ENCODE assay signal across 12 mouse cellular contexts in the genomic region with DNA sequence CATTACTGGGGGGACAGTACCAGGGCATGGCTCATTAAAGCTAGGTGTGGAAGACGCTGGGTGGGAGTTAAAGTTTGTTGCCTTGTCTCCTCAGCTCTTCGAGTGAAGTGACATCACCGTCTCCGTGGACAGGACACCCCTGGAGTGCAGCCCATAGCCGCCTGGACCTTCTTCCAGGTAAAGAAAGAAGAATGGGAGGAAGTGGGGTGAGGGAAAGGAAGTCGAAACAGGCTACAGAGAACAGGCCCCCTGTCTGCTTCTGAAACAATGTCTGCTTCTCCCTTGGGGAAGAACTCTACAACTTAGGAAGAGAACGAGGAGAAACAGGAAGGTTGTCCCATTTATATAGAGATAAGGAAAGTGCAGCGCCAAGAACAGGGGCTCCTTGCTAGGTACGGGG. TPM values are rescaled to one million over a fixed set of nuclear protein-coding genes. Genes with fewer than 3 reads are reported as not detected.
A peak's percentile ranks its signal among the peaks of the same experiment; 100 is the strongest.
DNase-seq lines count a peak whose midpoint lies in the region; ATAC-seq and TF ChIP-seq lines count a peak whose summit lies in the region.
"Had no signal": no experiment of that assay in that cellular context is flagged by ENCODE, and none has a peak within 500 bp of the region (broad histone marks: within the 10 kb centered on the region; RNA-seq: fewer than 3 reads in every experiment).

No protein-coding gene starts in this region.

- H3K4me1 ChIP-seq in forebrain, embryonic 15.5 days: no peaks in the 10 kb centered on the region
- H3K4me1 ChIP-seq in forebrain, embryonic 11.5 days (replicated peaks; ENCODE audit: control insufficient read depth, insufficient read depth, low read length): peaks cover 4% of the 10 kb centered on the region; the same call in 1 of the 2 replicates
- H3K4me1 ChIP-seq in lung, postnatal 0 days (ENCODE audit: insufficient read depth, low read depth, low read length): peaks cover 6% of the 10 kb centered on the region; the same call in 1 of the 2 replicates
- no peaks in the 10 kb centered on the region for H3K4me1 ChIP-seq in stomach, postnatal 0 days (replicated peaks; ENCODE audit: control insufficient read depth, insufficient read depth)

- H3K27ac ChIP-seq in forebrain, embryonic 15.5 days (replicated peaks): 0 out of 2 replicates have a peak overlapping the region, but pooled peaks have one; percentile 19
- no peak overlapping the region for H3K27ac ChIP-seq in forebrain, embryonic 11.5 days (ENCODE audit: low read depth, low read length)
- peak overlapping the region; percentile 66; the same call in 1 of the 2 replicates for H3K27ac ChIP-seq in lung, postnatal 0 days (ENCODE audit: low read length)
- peak overlapping the region; percentile 71; the same call in 1 of the 2 replicates for H3K27ac ChIP-seq in stomach, postnatal 0 days (replicated peaks)

- 88% methylated on average over 9 of the region's 9 CpGs for WGBS in forebrain, embryonic 15.5 days
- 85% methylated on average over 9 of the region's 9 CpGs for WGBS in forebrain, embryonic 11.5 days
- WGBS in lung, postnatal 0 days: 60% methylated on average over 9 of the region's 9 CpGs
- 77% methylated on average over 9 of the region's 9 CpGs for WGBS in stomach, postnatal 0 days

- no peak overlapping the region for H3K9ac ChIP-seq in forebrain, embryonic 15.5 days (replicated peaks)
- H3K9ac ChIP-seq in forebrain, embryonic 11.5 days (ENCODE audit: low read length): no peak overlapping the region
- no peak overlapping the region for H3K9ac ChIP-seq in lung, postnatal 0 days (replicated peaks; ENCODE audit: low read depth)
- H3K9ac ChIP-seq in stomach, postnatal 0 days (ENCODE audit: low read length): no peak overlapping the region

- no peak overlapping the region for H3K4me3 ChIP-seq in forebrain, embryonic 15.5 days
- H3K4me3 ChIP-seq in forebrain, embryonic 11.5 days (ENCODE audit: low read depth, low read length): no peak overlapping the region
- no peak overlapping the region for H3K4me3 ChIP-seq in lung, postnatal 0 days (ENCODE audit: low read depth, low read length)
- no peak overlapping the region for H3K4me3 ChIP-seq in stomach, postnatal 0 days (ENCODE audit: low read depth, low read length)

- no peaks in the 10 kb centered on the region for H3K27me3 ChIP-seq in forebrain, embryonic 15.5 days
- no peaks in the 10 kb centered on the region for H3K27me3 ChIP-seq in forebrain, embryonic 11.5 days (ENCODE audit: control insufficient read depth, insufficient read depth, low read length)
- H3K27me3 ChIP-seq in lung, postnatal 0 days (replicated peaks; ENCODE audit: insufficient read depth, low read length): no peaks in the 10 kb centered on the region
- no peaks in the 10 kb centered on the region for H3K27me3 ChIP-seq in stomach, postnatal 0 days (ENCODE audit: control insufficient read depth, insufficient read depth, low read length)

- no peaks in the 10 kb centered on the region for H3K36me3 ChIP-seq in forebrain, embryonic 15.5 days
- H3K36me3 ChIP-seq in forebrain, embryonic 11.5 days (ENCODE audit: control insufficient read depth, insufficient read depth, low read length): no peaks in the 10 kb centered on the region
- H3K36me3 ChIP-seq in lung, postnatal 0 days (ENCODE audit: insufficient read depth, low read length): no peaks in the 10 kb centered on the region
- H3K36me3 ChIP-seq in stomach, postnatal 0 days (ENCODE audit: control insufficient read depth, insufficient read depth, low read length): no peaks in the 10 kb centered on the region

- TF ChIP-seq CTCF in lung, postnatal 0 days (IDR thresholded peaks at IDR 0.05): no peak
- no peak for TF ChIP-seq CTCF in stomach, postnatal 0 days (IDR thresholded peaks at IDR 0.05; ENCODE audit: low read depth)

- TF ChIP-seq EP300 in lung, postnatal 0 days (IDR thresholded peaks at IDR 0.05): no peak
- no peak for TF ChIP-seq EP300 in stomach, postnatal 0 days (optimal IDR thresholded peaks at IDR 0.05)

- no peak for DNase-seq in forebrain, embryonic 11.5 days (ENCODE audit: low spot score)
- DNase-seq in lung, postnatal 0 days (ENCODE audit: low spot score): no peak
- DNase-seq in lung, postnatal 14 days: no peak
- DNase-seq in heart, postnatal 4 days: peak; percentile 43
- no peak for DNase-seq in stomach, postnatal 0 days (ENCODE audit: low spot score)
- DNase-seq in adrenal gland, adult (ENCODE audit: inconsistent age in 2 of 2, low spot score in 1 of 2): no peak
- DNase-seq in frontal cortex, postnatal 10 days (ENCODE audit: low spot score in 2 of 2): no peak
- DNase-seq: kidney, postnatal 36 days; lung, postnatal 10 days had no signal

- H3K4me2 ChIP-seq in forebrain, embryonic 15.5 days (replicated peaks): no peak overlapping the region
- H3K4me2 ChIP-seq in forebrain, embryonic 11.5 days (ENCODE audit: low read depth, low read length, severe bottlenecking): no peak overlapping the region
- no peak overlapping the region for H3K4me2 ChIP-seq in lung, postnatal 0 days (replicated peaks; ENCODE audit: low read depth, low read length)
- no peak overlapping the region for H3K4me2 ChIP-seq in stomach, postnatal 0 days (replicated peaks; ENCODE audit: low read depth)

- ATAC-seq in forebrain, embryonic 15.5 days (replicated peaks): no peak
- no peak for ATAC-seq in forebrain, embryonic 11.5 days (replicated peaks; ENCODE audit: low FRiP score)
- no peak for ATAC-seq in lung, postnatal 0 days
- ATAC-seq in stomach, postnatal 0 days (ENCODE audit: low FRiP score, low TSS enrichment): no peak
- ATAC-seq: forebrain, embryonic 14.5 days had no signal

- H3K9me3 ChIP-seq in forebrain, embryonic 15.5 days: no peaks in the 10 kb centered on the region
- no peaks in the 10 kb centered on the region for H3K9me3 ChIP-seq in forebrain, embryonic 11.5 days (ENCODE audit: control insufficient read depth, low read length)
- no peaks in the 10 kb centered on the region for H3K9me3 ChIP-seq in lung, postnatal 0 days (ENCODE audit: low read length)
- H3K9me3 ChIP-seq in stomach, postnatal 0 days (ENCODE audit: control insufficient read depth, low read length): no peaks in the 10 kb centered on the region

RNA-seq across cellular contexts. Expression of a gene that starts 29.1 kb away (rescaled TPM):
- 40.0 and 41.8 TPM in 2 replicates for polyA plus RNA-seq in forebrain, embryonic 15.5 days (2015; fragmentation: Nextera tagmentation; extraction: Ambion mirVana)
- 18.6 and 19.1 TPM in 2 replicates for polyA plus RNA-seq in forebrain, embryonic 11.5 days (2014; fragmentation: Nextera tagmentation; extraction: Ambion mirVana)
- 18.7 and 18.8 TPM in 2 replicates for polyA plus RNA-seq in lung, postnatal 0 days (2015; fragmentation: Nextera tagmentation; extraction: Ambion mirVana)
- 10 to 100 TPM; 40.7 to 42.6 TPM for total RNA-seq in heart, postnatal 4 days (2021)
- 8.1 and 9.1 TPM in 2 replicates for polyA plus RNA-seq in stomach, postnatal 0 days (2015; fragmentation: Nextera tagmentation; extraction: Ambion mirVana)
- total RNA-seq: granulocyte monocyte progenitor cell, adult 5-6 weeks had no signal

RNA-seq across cellular contexts. Expression of a gene that starts 55.5 kb away (rescaled TPM):
- 3.8 and 7.1 TPM in 2 replicates for polyA plus RNA-seq in forebrain, embryonic 15.5 days (2015; fragmentation: Nextera tagmentation; extraction: Ambion mirVana)
- 4.7 and 5.5 TPM in 2 replicates for polyA plus RNA-seq in forebrain, embryonic 11.5 days (2014; fragmentation: Nextera tagmentation; extraction: Ambion mirVana)
- polyA plus RNA-seq in lung, postnatal 0 days (2015; fragmentation: Nextera tagmentation; extraction: Ambion mirVana): 1.2 and 1.8 TPM in 2 replicates
- 1 to 10 TPM; 1.3 to 1.4 TPM for total RNA-seq in heart, postnatal 4 days (2021)
- 0.97 and 1.3 TPM in 2 replicates for polyA plus RNA-seq in stomach, postnatal 0 days (2015; fragmentation: Nextera tagmentation; extraction: Ambion mirVana)

RNA-seq across cellular contexts. Expression of a gene that starts 57.3 kb away (rescaled TPM):
- polyA plus RNA-seq in forebrain, embryonic 15.5 days (2015; fragmentation: Nextera tagmentation; extraction: Ambion mirVana): 210 and 215 TPM in 2 replicates
- 239 and 255 TPM in 2 replicates for polyA plus RNA-seq in forebrain, embryonic 11.5 days (2014; fragmentation: Nextera tagmentation; extraction: Ambion mirVana)
- polyA plus RNA-seq in lung, postnatal 0 days (2015; fragmentation: Nextera tagmentation; extraction: Ambion mirVana): 579 and 666 TPM in 2 replicates
- total RNA-seq in heart, postnatal 4 days (2021): 100 to 1,000 TPM; 557 to 601 TPM
- 331 and 433 TPM in 2 replicates for polyA plus RNA-seq in stomach, postnatal 0 days (2015; fragmentation: Nextera tagmentation; extraction: Ambion mirVana)
